Mouse (Mus musculus): ENCODE measurements around the gene Plch2. TPM values are rescaled to one million over a fixed set of nuclear protein-coding genes. Genes with fewer than 3 reads are reported as not detected.

Gene Plch2
- polyA plus RNA-seq, 1 experiment: 149 TPM

- WGBS: 13% methylated on average over 13 of the region's 13 CpGs
- no peak for TF ChIP-seq CTCF (IDR thresholded peaks at IDR 0.05; ENCODE audit: borderline replicate concordance, insufficient read depth, low read depth, low read length)
- TF ChIP-seq POLR2A (IDR thresholded peaks at IDR 0.05; ENCODE audit: borderline replicate concordance, insufficient read depth, low read length): no peak
- Histone ChIP-seq H3K27me3 (ENCODE audit: control insufficient read depth, insufficient read depth, low read length) (no peaks in the 10 kb centered on the region), H3K4me3 (replicated peaks; ENCODE audit: insufficient read depth, low read depth, low read length) (no peak overlapping the region), H3K4me1 (ENCODE audit: control insufficient read depth, insufficient read depth, low read length) (peaks cover 31% of the 10 kb centered on the region), H3K27ac (ENCODE audit: insufficient read depth, low read length) (no peak overlapping the region)
- DNase-seq: peak; percentile 65 to 72
Observed at GRCm38 (mm10) chr4:155034787-155035186, 21.8 kb downstream of the Plch2 start.

- Histone ChIP-seq H3K27ac (ENCODE audit: insufficient read depth, low read length) (no peak overlapping the region), H3K4me1 (ENCODE audit: control insufficient read depth, insufficient read depth, low read length) (peaks cover 31% of the 10 kb centered on the region), H3K4me3 (replicated peaks; ENCODE audit: insufficient read depth, low read depth, low read length) (no peak overlapping the region), H3K27me3 (ENCODE audit: control insufficient read depth, insufficient read depth, low read length) (no peaks in the 10 kb centered on the region)
- TF ChIP-seq CTCF (IDR thresholded peaks at IDR 0.05; ENCODE audit: borderline replicate concordance, insufficient read depth, low read depth, low read length): no peak
- TF ChIP-seq POLR2A (IDR thresholded peaks at IDR 0.05; ENCODE audit: borderline replicate concordance, insufficient read depth, low read length): no peak
- 6% methylated on average over 7 of the region's 7 CpGs for WGBS
- peak; percentile 32 to 40 for DNase-seq
Observed at GRCm38 (mm10) chr4:155034202-155034601, 22.4 kb downstream of the Plch2 start.

GRCm38 (mm10) chr4:155033115-155033514 is 23.5 kb downstream of the Plch2 start:
- TF ChIP-seq POLR2A (IDR thresholded peaks at IDR 0.05; ENCODE audit: borderline replicate concordance, insufficient read depth, low read length) (no peak), CTCF (IDR thresholded peaks at IDR 0.05; ENCODE audit: borderline replicate concordance, insufficient read depth, low read depth, low read length) (no peak)
- no peak overlapping the region for H3K27ac ChIP-seq (ENCODE audit: insufficient read depth, low read length)
- 62% methylated on average over 6 of the region's 6 CpGs for WGBS
- peak in 1 of 2 experiments; percentile 16 for DNase-seq
- H3K27me3 ChIP-seq (ENCODE audit: control insufficient read depth, insufficient read depth, low read length): no peaks in the 10 kb centered on the region
- no peak overlapping the region for H3K4me3 ChIP-seq (replicated peaks; ENCODE audit: insufficient read depth, low read depth, low read length)
- peaks cover 31% of the 10 kb centered on the region for H3K4me1 ChIP-seq (ENCODE audit: control insufficient read depth, insufficient read depth, low read length)

GRCm38 (mm10) chr4:155024170-155025010 is 32.2 kb downstream of the Plch2 start:
- 8% methylated on average over 11 of the region's 11 CpGs for WGBS
- H3K27ac ChIP-seq (ENCODE audit: insufficient read depth, low read length): peak overlapping the region; percentile 93

GRCm38 (mm10) chr4:155022228-155022855 is 34.2 kb downstream of the Plch2 start:
- no peak overlapping the region for H3K27ac ChIP-seq (ENCODE audit: insufficient read depth, low read length)
- peak; percentile 18 to 41 for DNase-seq
- TF ChIP-seq CTCF (IDR thresholded peaks at IDR 0.05; ENCODE audit: borderline replicate concordance, insufficient read depth, low read depth, low read length): no peak
- H3K4me3 ChIP-seq (replicated peaks; ENCODE audit: insufficient read depth, low read depth, low read length): no peak overlapping the region
- no peaks in the 10 kb centered on the region for H3K27me3 ChIP-seq (ENCODE audit: control insufficient read depth, insufficient read depth, low read length)
- H3K4me1 ChIP-seq (ENCODE audit: control insufficient read depth, insufficient read depth, low read length): peaks cover 59% of the 10 kb centered on the region
- 56% methylated on average over 7 of the region's 7 CpGs for WGBS

More at GRCm38 (mm10) chr4:155024170-155025010, 32.2 kb downstream of the Plch2 start:
- H3K4me3 ChIP-seq (replicated peaks; ENCODE audit: insufficient read depth, low read depth, low read length): no peak overlapping the region
- no peaks in the 10 kb centered on the region for H3K27me3 ChIP-seq (ENCODE audit: control insufficient read depth, insufficient read depth, low read length)
- H3K4me1 ChIP-seq (ENCODE audit: control insufficient read depth, insufficient read depth, low read length): peaks cover 54% of the 10 kb centered on the region
- TF ChIP-seq CTCF (IDR thresholded peaks at IDR 0.05; ENCODE audit: borderline replicate concordance, insufficient read depth, low read depth, low read length): no peak
- 0 out of 2 replicates have a peak, but pooled peaks have one; percentile 5 for TF ChIP-seq POLR2A (IDR thresholded peaks at IDR 0.05; ENCODE audit: borderline replicate concordance, insufficient read depth, low read length)
- DNase-seq: peak; percentile 90 to 91

GRCm38 (mm10) chr4:155020813-155021212 is 35.8 kb downstream of the Plch2 start:
- no peaks in the 10 kb centered on the region for H3K27me3 ChIP-seq (ENCODE audit: control insufficient read depth, insufficient read depth, low read length)
- H3K27ac ChIP-seq (ENCODE audit: insufficient read depth, low read length): no peak overlapping the region
- 53% methylated on average over 9 of the region's 9 CpGs for WGBS
- TF ChIP-seq CTCF (IDR thresholded peaks at IDR 0.05; ENCODE audit: borderline replicate concordance, insufficient read depth, low read depth, low read length): no peak
- no peak for TF ChIP-seq POLR2A (IDR thresholded peaks at IDR 0.05; ENCODE audit: borderline replicate concordance, insufficient read depth, low read length)
- H3K4me3 ChIP-seq (replicated peaks; ENCODE audit: insufficient read depth, low read depth, low read length): no peak overlapping the region
- peak in 1 of 2 experiments; percentile 24 for DNase-seq
- H3K4me1 ChIP-seq (ENCODE audit: control insufficient read depth, insufficient read depth, low read length): peaks cover 69% of the 10 kb centered on the region

- DNase-seq: peak in 1 of 2 experiments; percentile 39
- WGBS: 44% methylated on average over 1 of the region's 1 CpGs
- TF ChIP-seq CTCF (IDR thresholded peaks at IDR 0.05; ENCODE audit: borderline replicate concordance, insufficient read depth, low read depth, low read length) (no peak), POLR2A (IDR thresholded peaks at IDR 0.05; ENCODE audit: borderline replicate concordance, insufficient read depth, low read length) (no peak)
- Histone ChIP-seq H3K27ac (ENCODE audit: insufficient read depth, low read length) (no peak overlapping the region), H3K27me3 (ENCODE audit: control insufficient read depth, insufficient read depth, low read length) (no peaks in the 10 kb centered on the region), H3K4me3 (replicated peaks; ENCODE audit: insufficient read depth, low read depth, low read length) (peak overlapping the region; percentile 10), H3K4me1 (ENCODE audit: control insufficient read depth, insufficient read depth, low read length) (peaks cover 69% of the 10 kb centered on the region)
Observed at GRCm38 (mm10) chr4:155020141-155020540, 36.4 kb downstream of the Plch2 start.
